Mouse (Mus musculus): Measurements from ENCODE around the gene Kcnk3.
A peak's percentile ranks its signal among the peaks of the same experiment; 100 is the strongest.

Gene Kcnk3

DNA sequence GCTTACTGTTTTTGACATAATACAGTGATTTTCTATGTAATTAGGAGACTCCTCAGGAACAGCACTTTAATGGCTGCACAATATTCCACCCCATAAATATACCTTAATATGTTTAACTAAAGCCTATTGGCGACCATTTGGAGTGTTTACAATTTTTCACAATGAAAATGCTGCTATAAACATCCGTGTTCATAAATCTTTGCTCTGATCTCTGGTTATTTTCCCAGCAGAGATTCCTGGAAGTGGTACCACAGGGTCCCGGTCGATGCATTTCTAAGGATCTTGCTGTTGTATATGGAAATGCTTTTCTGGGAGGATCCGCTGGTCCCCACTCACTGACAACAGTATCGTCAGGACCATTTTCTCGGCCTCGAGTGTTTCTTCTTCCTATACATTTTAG lies 25.3 kb downstream of the Kcnk3 start:
- no peak for DNase-seq (ENCODE audit: low read depth, low spot score)

DNA sequence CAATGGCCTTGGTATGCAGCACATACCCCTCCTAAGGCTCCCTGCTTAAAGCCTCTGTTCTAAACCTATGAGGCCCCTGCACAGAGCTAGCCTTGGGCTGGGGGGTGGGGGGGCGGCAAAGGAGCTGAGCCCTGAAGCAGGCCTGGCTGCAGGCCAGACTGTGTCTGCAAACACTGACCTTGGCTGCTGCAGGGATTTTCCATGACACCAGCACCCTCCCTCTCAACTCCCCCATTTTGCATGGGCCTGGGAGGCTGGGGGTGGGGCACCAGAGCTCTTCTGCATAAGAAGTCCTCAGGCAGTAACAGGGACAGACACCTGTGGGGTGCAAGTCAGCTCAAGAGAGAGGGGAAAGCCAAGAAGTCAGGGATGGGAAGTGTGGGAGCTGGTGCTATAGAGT lies 26.3 kb downstream of the Kcnk3 start:
- DNase-seq (ENCODE audit: low read depth, low spot score) = no peak

DNA sequence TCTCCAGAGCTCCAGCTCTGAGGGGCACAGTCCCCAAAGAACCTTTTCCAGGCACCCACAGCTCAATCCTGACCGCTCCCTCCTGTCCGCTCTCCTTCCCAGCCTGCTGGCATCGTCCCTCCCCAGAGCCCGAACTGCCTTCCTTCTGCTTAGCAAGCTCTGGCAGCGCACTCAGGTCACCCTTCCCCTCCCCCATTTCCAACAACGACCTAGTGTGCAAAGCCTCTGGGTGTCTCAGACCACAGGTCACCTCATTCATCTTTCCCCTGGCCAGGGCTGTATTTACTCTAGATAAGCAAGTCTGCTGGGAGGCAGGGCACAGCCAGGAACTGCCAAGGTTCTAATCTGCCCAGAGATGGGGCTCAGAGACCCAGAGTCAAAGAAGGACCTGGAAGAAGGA lies 27.4 kb downstream of the Kcnk3 start:
- DNase-seq (ENCODE audit: low read depth, low spot score) = no peak

DNA sequence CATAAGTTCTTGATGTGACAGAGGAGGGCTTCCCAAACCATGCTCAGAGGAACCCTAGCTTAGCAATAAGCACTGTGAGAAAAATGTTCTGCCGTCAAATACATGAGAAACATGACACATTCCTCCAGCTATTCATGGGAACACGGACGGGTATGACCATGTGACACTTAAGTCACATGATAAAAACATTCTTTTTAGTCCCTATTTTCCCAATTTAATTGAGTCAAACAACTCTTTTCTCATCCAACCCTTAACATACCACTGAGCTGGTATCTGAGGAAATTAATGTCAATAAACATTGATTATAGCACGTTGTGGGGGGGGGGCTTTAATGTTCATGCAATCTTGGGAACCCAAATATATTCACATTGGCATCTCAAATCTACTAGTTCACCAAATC lies 27.8 kb downstream of the Kcnk3 start:
- no peak for DNase-seq (ENCODE audit: low read depth, low spot score)

DNA sequence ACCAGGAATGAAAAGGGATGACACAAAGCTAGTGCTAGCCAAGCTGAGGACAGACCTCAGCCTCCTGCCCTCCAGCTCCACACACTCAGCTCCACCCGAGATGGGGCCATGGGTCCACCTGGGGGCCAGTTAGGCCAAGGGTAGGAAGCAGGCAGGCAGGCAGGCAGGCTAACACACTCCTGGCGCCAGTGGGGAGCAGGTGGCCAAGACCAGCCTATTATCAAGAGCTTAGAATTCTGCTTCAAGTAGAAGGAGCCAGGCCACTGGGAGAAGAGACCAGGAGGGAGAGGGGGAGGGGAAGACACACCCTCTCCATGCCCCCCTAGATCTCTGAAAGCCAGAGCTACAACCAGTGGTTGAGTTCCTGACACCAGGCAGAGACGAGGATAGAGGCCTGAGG lies 28.7 kb downstream of the Kcnk3 start:
- DNase-seq (ENCODE audit: low read depth, low spot score) = no peak

DNA sequence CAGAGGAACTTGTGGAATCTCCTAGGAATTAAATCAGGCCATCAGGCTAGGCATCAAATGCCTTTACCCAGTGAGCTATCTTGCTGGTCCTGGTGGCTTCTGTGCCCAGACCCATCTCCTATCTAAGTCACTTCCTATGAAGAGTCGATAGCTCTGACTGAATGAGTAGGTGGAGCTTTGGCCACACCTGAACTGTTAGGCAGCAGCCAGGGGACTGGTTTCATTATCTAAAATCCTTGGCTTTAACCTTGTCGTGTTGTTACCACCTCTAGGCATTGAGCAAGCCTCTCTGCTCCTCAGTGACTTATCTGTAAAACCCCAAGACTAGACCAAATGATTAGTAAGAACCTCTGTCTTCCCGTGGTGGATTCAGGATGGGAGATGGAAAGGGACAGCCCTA lies 29.4 kb downstream of the Kcnk3 start:
- DNase-seq (ENCODE audit: low read depth, low spot score) = no peak

DNA sequence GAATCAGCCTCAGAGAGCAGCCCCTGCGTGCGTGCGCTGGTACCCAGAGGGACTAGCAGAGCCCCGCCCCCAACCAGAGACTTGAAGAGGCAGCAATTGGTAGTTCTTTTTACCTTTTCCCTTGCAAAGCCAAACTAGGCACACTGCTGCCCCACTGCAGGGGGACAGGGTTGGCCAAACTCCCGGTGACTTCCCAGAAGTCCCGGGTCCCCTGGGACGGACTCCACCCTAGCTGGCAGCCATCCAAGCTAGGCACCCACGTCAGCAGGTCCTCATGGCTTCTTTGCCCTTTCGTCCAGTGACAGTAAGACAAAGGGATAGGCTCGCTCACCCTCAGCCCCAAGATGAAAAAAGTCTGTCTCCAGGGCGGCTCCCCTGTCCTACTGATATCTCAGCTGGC lies 29.9 kb downstream of the Kcnk3 start:
- no peak for DNase-seq (ENCODE audit: low read depth, low spot score)

DNA sequence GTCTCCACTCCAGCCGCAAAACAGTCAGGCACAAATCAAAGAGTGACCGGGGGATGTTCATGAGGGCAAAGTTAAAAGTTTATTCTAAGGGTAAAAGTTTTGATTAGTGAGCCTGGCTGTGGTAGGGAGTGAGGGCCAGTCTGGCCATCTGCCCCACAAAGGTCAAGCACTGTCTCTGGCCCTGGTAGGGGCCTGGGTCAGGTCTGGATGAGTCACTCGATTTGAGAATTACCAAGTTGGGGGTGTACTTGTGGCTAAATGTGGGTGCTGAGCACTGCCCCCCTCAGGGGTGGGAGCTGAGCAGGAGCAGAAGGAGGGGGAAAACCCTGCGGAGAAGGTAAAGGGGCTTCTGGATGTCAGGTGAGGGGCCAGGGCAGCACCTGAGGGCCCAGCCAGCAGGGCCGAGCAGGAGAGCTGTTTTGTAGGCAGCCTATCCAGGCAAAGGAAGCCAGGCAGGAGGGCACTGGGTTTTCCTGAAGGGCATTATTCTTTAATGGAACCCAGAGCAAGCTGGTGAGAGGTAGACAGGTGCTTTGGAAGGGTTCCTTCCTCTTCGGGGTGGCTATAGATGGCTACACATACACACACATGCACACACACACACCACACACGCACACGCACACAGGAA lies 30.5 kb downstream of the Kcnk3 start:
- no peak for DNase-seq (ENCODE audit: low read depth, low spot score)

DNA sequence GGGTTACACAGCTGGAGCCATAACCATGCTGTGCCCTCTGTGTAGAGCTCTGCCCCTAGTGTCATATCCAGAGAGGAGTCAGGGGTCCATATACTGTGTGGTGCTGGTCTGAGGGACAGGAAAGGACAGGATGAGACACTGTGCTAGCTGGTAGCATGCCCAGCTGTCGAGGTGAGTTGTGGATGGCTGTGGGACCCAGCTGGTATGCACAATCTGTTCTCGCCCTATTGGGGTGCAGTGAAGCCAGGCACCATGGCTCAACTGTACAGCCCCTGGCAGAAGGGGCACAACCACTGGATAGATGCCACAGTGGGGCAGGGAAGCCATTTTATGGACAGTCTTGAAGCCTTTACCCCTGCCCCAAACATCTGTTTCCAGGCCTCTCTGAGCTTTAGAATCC lies 31.2 kb downstream of the Kcnk3 start:
- no peak for DNase-seq (ENCODE audit: low read depth, low spot score)

DNA sequence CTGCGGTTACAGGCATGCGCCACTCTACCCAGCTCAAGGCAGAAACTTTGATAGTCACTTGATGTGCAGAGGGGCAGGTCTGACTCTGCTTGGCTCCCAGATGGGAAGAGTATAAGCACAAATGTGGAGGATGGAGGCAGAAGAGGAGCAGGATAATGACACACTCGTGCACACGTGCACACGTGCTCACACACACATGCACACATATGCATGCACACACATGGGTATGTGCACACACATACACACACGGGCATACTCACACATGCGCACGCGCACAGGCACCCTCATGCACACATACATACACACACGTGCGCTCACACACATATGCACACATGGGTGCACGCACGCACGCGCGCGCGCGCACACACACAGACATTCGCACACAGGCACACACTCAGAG lies 32.6 kb downstream of the Kcnk3 start:
- no peak for DNase-seq (ENCODE audit: low read depth, low spot score)

DNA sequence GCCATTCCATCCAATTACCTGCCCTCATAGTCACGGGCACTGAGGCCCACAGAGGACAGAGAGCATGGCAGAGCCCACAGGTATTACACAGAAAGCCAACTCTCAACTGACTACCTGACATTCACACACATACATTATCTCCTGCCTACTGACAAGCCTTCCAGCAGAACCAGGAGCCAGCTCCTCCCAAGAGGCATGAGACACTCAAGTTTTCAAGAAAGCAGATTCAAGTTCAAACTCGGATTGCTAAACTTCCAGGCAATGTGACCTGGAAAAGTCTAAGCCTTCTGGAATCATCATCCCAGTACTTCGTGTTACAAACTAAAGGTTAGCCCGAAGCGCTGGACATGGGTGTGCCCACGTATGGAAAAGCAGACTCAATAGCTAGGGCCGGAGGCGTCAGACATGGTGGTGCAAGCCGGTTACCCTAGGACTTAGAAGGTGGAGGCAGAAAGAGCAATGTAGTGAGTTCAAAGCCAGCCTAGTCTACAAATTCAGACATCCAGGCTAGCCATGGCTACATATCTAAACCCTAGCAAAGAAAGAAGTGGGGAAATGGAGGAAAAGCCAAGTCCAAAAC lies 33.3 kb downstream of the Kcnk3 start:
- no peak for DNase-seq (ENCODE audit: low read depth, low spot score)

DNA sequence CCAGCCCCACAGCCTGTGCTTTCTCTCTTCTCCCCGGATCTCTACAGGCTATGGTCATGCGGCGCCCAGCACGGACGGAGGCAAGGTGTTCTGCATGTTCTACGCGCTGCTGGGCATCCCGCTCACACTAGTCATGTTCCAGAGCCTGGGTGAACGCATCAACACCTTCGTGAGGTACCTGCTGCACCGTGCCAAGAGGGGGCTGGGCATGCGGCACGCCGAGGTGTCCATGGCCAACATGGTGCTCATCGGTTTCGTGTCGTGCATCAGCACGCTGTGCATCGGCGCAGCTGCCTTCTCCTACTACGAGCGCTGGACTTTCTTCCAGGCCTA lies 33.8 kb downstream of the Kcnk3 start:
- no peak for DNase-seq (ENCODE audit: low read depth, low spot score)

DNA sequence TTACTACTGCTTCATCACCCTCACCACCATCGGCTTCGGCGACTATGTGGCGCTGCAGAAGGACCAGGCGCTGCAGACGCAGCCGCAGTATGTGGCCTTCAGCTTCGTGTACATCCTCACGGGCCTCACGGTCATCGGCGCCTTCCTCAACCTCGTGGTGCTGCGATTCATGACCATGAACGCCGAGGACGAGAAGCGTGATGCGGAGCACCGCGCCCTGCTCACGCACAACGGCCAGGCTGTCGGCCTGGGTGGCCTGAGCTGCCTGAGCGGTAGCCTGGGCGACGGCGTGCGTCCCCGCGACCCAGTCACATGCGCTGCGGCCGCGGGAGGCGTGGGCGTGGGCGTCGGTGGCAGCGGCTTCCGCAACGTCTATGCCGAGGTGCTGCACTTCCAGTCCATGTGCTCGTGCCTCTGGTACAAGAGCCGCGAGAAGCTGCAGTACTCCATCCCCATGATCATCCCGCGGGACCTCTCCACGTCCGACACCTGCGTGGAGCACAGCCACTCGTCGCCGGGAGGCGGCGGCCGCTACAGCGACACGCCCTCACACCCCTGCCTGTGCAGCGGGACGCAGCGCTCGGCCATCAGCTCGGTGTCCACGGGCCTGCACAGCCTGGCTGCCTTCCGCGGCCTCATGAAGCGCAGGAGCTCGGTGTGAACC lies 34.3 kb downstream of the Kcnk3 start:
- peak; percentile 53 for DNase-seq (ENCODE audit: low read depth, low spot score)

DNA sequence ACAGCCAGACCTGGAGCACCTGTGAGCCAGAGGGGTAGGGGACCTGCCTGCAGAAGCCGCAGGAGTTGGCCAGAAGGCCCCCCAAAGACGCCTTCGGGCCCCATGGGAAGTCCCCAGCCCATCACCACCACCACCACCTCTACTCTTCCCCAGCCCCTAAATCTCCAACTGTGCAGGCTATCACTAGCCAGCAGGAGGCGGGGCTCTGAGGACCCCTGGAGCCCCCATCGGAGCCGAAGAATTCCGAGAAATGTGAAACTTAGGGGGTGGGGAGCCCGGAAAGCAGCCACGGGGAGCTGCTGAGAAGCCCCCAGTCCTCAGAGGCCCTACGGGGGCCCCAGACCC lies 34.8 kb downstream of the Kcnk3 start:
- DNase-seq (ENCODE audit: low read depth, low spot score) = peak; percentile 38

DNA sequence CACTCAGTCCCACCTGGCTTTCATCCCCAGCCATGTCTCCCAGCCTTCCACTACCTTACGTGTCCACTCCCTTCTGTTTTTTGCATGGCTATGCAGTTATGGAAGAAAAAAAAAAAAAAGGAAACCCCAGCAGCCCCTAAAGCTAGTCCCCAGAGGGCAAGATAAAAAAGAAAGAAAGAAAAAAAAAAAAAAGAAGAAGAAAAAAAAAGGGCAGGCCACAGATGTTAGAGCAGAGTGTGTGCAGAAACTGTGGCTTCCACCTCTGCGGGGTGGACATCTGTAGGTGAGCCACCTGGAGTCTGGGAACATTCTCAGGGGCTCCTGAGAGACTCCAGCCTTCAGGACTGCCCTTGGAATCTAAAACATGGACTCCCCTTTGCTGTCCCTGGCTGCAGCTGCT lies 35.4 kb downstream of the Kcnk3 start:
- DNase-seq (ENCODE audit: low read depth, low spot score) = no peak

DNA sequence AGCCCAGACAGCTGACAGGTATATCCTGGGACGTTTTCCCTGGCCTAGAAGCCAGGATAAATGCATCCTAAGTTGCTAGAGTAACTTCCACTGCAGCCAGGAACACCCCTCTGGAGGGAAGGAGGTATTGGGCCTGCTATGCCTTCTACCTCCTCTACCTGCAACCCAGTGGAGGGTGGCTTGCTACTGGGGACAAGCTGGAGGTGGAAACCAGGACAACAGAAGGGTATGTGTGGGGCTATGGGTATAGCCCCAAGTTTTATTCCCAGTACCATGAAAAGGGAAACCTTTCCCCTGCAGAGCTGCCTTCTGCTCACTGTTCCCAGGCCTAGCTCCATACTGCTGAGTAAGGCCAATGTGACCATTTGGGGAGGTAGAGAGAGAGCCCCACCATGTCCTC lies 36.3 kb downstream of the Kcnk3 start:
- no peak for DNase-seq (ENCODE audit: low read depth, low spot score)

DNA sequence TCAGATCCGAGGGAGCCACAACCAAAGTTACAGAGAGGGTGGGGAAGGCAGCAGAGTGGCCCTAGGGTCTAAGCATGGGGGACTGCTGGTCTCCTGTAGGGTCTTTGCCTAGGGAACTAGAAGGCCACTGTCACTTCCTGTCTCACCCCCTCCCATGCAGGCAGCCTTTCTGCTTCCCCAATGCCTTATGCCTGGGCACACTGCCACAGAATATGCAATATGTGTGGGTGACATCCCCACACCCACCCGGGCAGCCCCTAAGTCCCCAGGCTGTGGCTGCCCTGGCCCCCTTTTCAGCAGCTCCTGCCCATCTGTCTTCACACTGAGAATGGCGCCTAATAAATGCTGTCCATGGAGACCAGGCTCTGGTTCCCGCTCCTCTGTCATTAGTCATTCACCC lies 36.9 kb downstream of the Kcnk3 start:
- DNase-seq (ENCODE audit: low read depth, low spot score) = no peak

DNA sequence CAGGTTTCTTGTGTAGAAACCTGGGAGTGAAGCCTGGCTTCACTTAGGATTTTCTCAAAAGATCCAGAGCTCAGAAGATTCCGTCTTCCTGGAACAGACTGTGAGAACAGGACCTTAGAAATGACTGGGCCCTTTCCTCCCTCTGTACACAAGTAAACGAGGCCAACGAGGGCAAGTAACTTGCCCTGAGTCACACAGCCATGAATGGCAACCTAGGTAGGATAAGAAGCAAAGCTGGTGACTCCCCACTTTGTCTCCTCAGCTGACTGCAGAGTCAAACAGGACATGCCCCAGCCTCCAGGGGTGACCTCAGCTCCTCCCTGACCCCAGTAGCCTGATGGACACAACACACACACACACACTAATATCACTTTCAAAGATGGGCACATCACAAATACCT lies 37.4 kb downstream of the Kcnk3 start:
- no peak for DNase-seq (ENCODE audit: low read depth, low spot score)

DNA sequence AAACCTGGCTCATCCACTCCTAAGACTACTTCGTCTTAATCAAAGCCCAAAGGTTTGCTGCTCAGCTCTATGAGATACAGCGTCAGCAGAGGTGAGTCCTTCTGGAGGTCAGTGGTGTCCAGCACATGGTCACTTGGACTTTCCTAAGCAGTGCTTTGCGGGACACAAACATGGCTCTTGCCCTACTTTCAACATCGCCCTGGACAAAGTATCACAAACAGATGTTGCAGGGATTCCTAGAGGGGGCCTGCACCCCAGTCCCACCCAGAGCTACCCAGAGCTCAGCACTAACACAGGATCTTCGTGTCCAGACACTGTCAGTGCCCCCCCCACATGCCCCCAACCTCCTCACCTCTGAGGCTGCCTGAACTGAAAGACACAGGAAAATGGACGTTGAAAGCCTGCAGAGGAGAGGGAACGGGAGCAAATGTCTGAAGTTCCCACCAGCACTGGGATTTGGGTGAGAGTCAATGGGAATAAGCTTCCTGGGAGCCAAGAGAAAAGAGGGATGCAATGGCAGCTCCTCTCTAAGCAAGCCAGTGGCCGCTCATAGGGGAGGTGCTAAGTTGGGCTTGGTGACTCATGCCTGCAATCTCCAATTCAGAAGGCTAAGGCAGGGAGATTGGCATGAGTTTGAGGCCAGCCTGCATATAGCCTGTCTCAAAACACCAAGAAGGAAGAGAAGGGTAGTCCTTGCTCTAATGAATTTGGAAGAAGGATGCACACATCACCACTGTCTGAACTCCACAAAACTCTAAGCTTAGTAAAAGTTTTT lies 38.5 kb downstream of the Kcnk3 start:
- no peak for DNase-seq (ENCODE audit: low read depth, low spot score)

DNA sequence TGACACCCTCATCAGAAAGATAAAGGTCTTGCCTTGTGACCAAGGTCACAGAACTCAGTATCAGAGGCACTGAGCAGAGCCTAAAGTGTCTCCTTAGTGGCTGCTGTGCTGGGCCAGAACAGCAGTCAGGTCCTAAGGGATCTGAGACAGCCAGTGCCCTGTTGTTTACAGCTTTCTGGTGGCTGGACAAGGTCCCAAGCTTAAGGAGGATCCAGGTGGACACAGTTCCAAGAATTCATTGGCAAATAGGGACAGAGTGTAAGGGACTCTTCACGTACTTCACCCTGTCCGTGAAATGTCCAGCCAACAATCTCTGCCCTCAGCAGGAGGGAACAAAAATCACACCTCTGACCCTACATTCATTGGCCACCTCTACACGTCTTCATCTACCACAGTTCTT lies 40.5 kb downstream of the Kcnk3 start:
- no peak for DNase-seq (ENCODE audit: low read depth, low spot score)

DNA sequence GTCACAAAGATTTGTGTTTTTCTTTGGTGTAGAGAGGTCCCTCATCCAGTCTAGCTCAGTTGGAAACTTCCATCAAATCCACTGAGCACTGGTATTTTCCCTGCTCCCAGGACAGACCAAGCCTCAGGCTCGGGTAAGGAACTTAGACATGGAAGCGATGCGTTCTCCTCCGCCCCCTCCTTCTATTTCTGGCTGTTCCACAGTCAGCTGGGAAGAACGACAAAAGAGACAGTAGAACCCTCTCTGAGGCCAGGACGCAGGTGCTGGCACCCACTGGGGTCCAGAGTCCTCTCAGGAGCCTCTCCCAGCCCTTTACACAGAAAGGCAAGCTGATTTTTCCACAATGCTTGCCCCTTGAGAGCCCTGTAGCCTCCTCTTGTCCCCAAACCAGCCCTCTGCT lies 42.4 kb downstream of the Kcnk3 start:
- no peak for DNase-seq (ENCODE audit: low read depth, low spot score)

DNA sequence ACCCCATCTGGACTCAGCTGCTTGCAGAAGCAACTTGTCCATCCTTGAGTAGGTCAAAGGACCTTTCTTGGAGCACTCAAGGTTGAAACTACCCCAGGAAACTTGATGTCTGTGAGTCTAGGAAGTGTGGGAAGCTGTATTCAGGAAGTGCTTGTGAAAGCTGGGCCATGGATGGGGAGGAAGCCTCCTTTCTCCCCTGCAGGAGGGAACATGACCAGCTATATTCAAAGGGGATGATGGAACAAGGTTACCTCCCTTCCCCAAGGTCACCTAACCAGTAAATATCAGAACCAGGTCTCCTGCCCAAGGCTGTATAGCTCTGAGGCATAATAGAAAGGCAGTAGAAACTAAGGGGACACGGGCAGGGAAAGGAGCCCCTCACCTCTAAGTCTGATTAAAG lies 44.2 kb downstream of the Kcnk3 start:
- DNase-seq (ENCODE audit: low read depth, low spot score) = no peak

DNA sequence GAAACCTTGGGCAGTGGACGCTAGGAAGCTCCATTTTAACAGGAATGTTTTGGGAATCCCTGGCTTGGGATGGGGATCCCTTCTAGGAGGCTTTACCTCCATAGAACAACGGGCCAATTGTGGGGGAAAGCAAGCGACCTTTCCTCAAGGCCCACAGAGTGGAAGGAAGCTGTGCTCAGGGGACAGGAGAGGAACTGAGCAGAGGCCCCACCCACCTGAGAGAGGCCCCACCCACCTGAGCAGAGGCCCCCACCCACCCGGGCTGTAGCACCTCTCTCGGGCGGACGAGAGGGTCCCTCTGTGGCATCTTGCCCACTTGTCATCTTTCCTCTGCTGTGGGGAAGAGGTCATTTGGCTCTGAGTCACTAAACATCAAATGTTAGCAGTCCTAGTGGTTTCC lies 49.0 kb downstream of the Kcnk3 start:
- no peak for DNase-seq (ENCODE audit: low read depth, low spot score)

Data from mesoderm, embryonic 11.5 days (tissue).